Mouse (Mus musculus) bone marrow macrophage, adult 2 months (primary cell): ENCODE results near the gene Tmem243.

Experiments
- CTCF ChIP-seq: IDR thresholded peaks from 2 replicates; pipeline ENCODE4 v1.5.1; 2012; ENCODE audit warnings: low read depth, mild to moderate bottlenecking, low read length, moderate library complexity
- POLR2A ChIP-seq: IDR thresholded peaks from 2 replicates; pipeline ENCODE4 v1.6.1; 2012; ENCODE audit warnings: mild to moderate bottlenecking, low read depth, low read length, borderline replicate concordance

- TF ChIP-seq CTCF (no peak), POLR2A (no peak)
Measured at GRCm38 (mm10) chr5:9186467-9186866, 86.0 kb downstream of the Tmem243 start.
